Comparison of ENCODE assay signal across 25 mouse cellular contexts in the genomic region with DNA sequence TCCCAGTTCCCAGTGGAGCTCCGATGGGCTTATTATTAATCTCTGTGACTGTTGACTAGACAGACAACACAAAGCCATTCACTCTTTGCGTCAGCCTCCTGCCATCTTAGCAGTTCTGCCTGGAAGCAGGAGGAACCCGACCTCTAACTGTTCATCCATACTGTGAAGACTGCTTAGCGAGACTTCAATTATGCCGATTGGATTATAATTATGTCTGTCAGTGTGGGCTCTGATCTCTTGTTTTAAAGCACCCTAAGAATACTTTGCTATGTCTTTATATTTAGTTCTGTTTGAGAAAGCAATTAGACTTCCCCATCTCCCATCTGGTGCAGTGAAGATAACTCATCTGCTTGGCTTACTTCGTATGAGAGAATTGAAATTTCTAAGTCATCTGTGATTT. TPM values are rescaled to one million over a fixed set of nuclear protein-coding genes. Genes with fewer than 3 reads are reported as not detected.
DNase-seq lines count a peak whose midpoint lies in the region; ATAC-seq and TF ChIP-seq lines count a peak whose summit lies in the region.
"Had no signal": no experiment of that assay in that cellular context is flagged by ENCODE, and none has a peak within 500 bp of the region (broad histone marks: within the 10 kb centered on the region; RNA-seq: fewer than 3 reads in every experiment).

No protein-coding gene starts in this region.

- H3K4me1 ChIP-seq in forebrain, embryonic 14.5 days (ENCODE audit: control insufficient read depth, insufficient read depth, low read length) = peaks cover 4% of the 10 kb centered on the region
- peaks cover 17% of the 10 kb centered on the region for H3K4me1 ChIP-seq in forebrain, embryonic 12.5 days
- peaks cover 5% of the 10 kb centered on the region; the same call in 1 of the 2 replicates for H3K4me1 ChIP-seq in hindbrain, embryonic 16.5 days (ENCODE audit: control insufficient read depth, insufficient read depth, low read depth, low read length)
- peaks cover 17% of the 10 kb centered on the region for H3K4me1 ChIP-seq in hindbrain, embryonic 12.5 days
- H3K4me1 ChIP-seq in midbrain, embryonic 15.5 days = peaks cover 22% of the 10 kb centered on the region

- no peak for TF ChIP-seq CTCF in brain, embryonic 14.5 days (IDR thresholded peaks at IDR 0.05; ENCODE audit: borderline replicate concordance, extremely low read depth, insufficient read depth, insufficient read length)

- peak; percentile 31 for DNase-seq in forebrain, embryonic 14.5 days (ENCODE audit: low spot score)
- DNase-seq in brain, embryonic 14.5 days (ENCODE audit: low read depth) = peak; percentile 53
- no peak for DNase-seq in testis, postnatal 10 days (ENCODE audit: low spot score)
- DNase-seq in c-Kit-positive CD71-positive TER-119-positive erythroid progenitor cells, embryonic 14.5 days (ENCODE audit: low spot score) = no peak
- DNase-seq: adrenal gland, postnatal 25 days; cerebellum, adult 8-10 months; gastrocnemius, postnatal 14 days; heart, adult 2 months; heart, postnatal 4 days; layer of hippocampus, postnatal 36 days; liver; spleen, adult 18-20 months; thymus, adult 18-20 months; thymus, postnatal 4 days had no signal

- no peak overlapping the region for H3K9ac ChIP-seq in forebrain, embryonic 14.5 days (ENCODE audit: low read length)
- H3K9ac ChIP-seq in forebrain, embryonic 12.5 days = no peak overlapping the region
- H3K9ac ChIP-seq in hindbrain, embryonic 16.5 days (ENCODE audit: low read depth, low read length) = no peak overlapping the region
- H3K9ac ChIP-seq in hindbrain, embryonic 12.5 days = no peak overlapping the region
- H3K9ac ChIP-seq in midbrain, embryonic 15.5 days = no peak overlapping the region
- H3K9ac ChIP-seq: neural tube, embryonic 12.5 days had no signal

- H3K27me3 ChIP-seq in forebrain, embryonic 14.5 days (replicated peaks; ENCODE audit: control insufficient read depth, insufficient read depth, low read length) = no peaks in the 10 kb centered on the region
- no peaks in the 10 kb centered on the region for H3K27me3 ChIP-seq in forebrain, embryonic 12.5 days
- no peaks in the 10 kb centered on the region for H3K27me3 ChIP-seq in hindbrain, embryonic 16.5 days (replicated peaks; ENCODE audit: control insufficient read depth, insufficient read depth, low read length)
- H3K27me3 ChIP-seq in hindbrain, embryonic 12.5 days = no peaks in the 10 kb centered on the region
- no peaks in the 10 kb centered on the region for H3K27me3 ChIP-seq in midbrain, embryonic 15.5 days (replicated peaks)
- H3K27me3 ChIP-seq: neural tube, embryonic 12.5 days had no signal

- peaks cover 11% of the 10 kb centered on the region for H3K36me3 ChIP-seq in forebrain, embryonic 14.5 days (ENCODE audit: control insufficient read depth, insufficient read depth, low read length)
- peaks cover 17% of the 10 kb centered on the region for H3K36me3 ChIP-seq in forebrain, embryonic 12.5 days (replicated peaks)
- peaks cover 4% of the 10 kb centered on the region; the same call in 1 of the 2 replicates for H3K36me3 ChIP-seq in hindbrain, embryonic 16.5 days (ENCODE audit: control insufficient read depth, insufficient read depth, low read length)
- peaks cover 19% of the 10 kb centered on the region for H3K36me3 ChIP-seq in hindbrain, embryonic 12.5 days
- peaks cover 14% of the 10 kb centered on the region; the same call in 1 of the 2 replicates for H3K36me3 ChIP-seq in midbrain, embryonic 15.5 days (replicated peaks)
- H3K36me3 ChIP-seq: G1E had no signal

- no peak overlapping the region for H3K4me3 ChIP-seq in forebrain, embryonic 14.5 days (ENCODE audit: low read depth, low read length)
- no peak overlapping the region for H3K4me3 ChIP-seq in forebrain, embryonic 12.5 days (replicated peaks)
- no peak overlapping the region for H3K4me3 ChIP-seq in hindbrain, embryonic 16.5 days (ENCODE audit: low read length)
- no peak overlapping the region for H3K4me3 ChIP-seq in hindbrain, embryonic 12.5 days
- H3K4me3 ChIP-seq in midbrain, embryonic 15.5 days = no peak overlapping the region
- H3K4me3 ChIP-seq: embryonic facial prominence, embryonic 10.5 days; heart, adult 2 months; neural tube, embryonic 12.5 days had no signal

- no peak for TF ChIP-seq POLR2A in brain, embryonic 14.5 days (IDR thresholded peaks at IDR 0.05; ENCODE audit: borderline replicate concordance, extremely low read depth, insufficient read depth, insufficient read length, poor library complexity, severe bottlenecking)

- no peak overlapping the region for H3K27ac ChIP-seq in forebrain, embryonic 14.5 days (ENCODE audit: low read depth, low read length)
- H3K27ac ChIP-seq in forebrain, embryonic 12.5 days = no peak overlapping the region
- H3K27ac ChIP-seq in hindbrain, embryonic 16.5 days (ENCODE audit: low read depth, low read length) = 0 out of 2 replicates have a peak overlapping the region, but pooled peaks have one; percentile 20
- no peak overlapping the region for H3K27ac ChIP-seq in hindbrain, embryonic 12.5 days
- H3K27ac ChIP-seq in midbrain, embryonic 15.5 days = peak overlapping the region; percentile 47; the same call in 1 of the 2 replicates
- H3K27ac ChIP-seq: embryonic facial prominence, embryonic 10.5 days; heart, adult 2 months; kidney, postnatal 0 days; neural tube, embryonic 12.5 days had no signal

- H3K9me3 ChIP-seq in forebrain, embryonic 14.5 days (replicated peaks; ENCODE audit: control insufficient read depth, low read length) = no peaks in the 10 kb centered on the region
- no peaks in the 10 kb centered on the region for H3K9me3 ChIP-seq in forebrain, embryonic 12.5 days
- no peaks in the 10 kb centered on the region for H3K9me3 ChIP-seq in hindbrain, embryonic 16.5 days (ENCODE audit: control insufficient read depth, low read length)
- H3K9me3 ChIP-seq in hindbrain, embryonic 12.5 days (replicated peaks) = no peaks in the 10 kb centered on the region
- H3K9me3 ChIP-seq in midbrain, embryonic 15.5 days = no peaks in the 10 kb centered on the region
- H3K9me3 ChIP-seq: embryonic facial prominence, embryonic 10.5 days; G1E; neural tube, embryonic 12.5 days had no signal

- WGBS in forebrain, embryonic 14.5 days = 61% methylated on average over 6 of the region's 6 CpGs
- WGBS in forebrain, embryonic 12.5 days = 67% methylated on average over 6 of the region's 6 CpGs
- WGBS in hindbrain, embryonic 16.5 days = 48% methylated on average over 6 of the region's 6 CpGs
- WGBS in hindbrain, embryonic 12.5 days = 62% methylated on average over 6 of the region's 6 CpGs
- WGBS in midbrain, embryonic 15.5 days = 40% methylated on average over 6 of the region's 6 CpGs

- no peak for ATAC-seq in forebrain, embryonic 14.5 days
- ATAC-seq in forebrain, embryonic 12.5 days (ENCODE audit: low FRiP score) = no peak
- ATAC-seq in hindbrain, embryonic 16.5 days = no peak
- ATAC-seq in hindbrain, embryonic 12.5 days (ENCODE audit: low FRiP score) = no peak
- 0 out of 2 replicates have a peak, but pooled peaks have one; percentile 30 for ATAC-seq in midbrain, embryonic 15.5 days (replicated peaks)
- ATAC-seq: activated CD4-positive, CD25-positive, alpha-beta regulatory T cell, adult 4 months; lung, postnatal 0 days had no signal

- H3K4me2 ChIP-seq in forebrain, embryonic 14.5 days (ENCODE audit: low read length) = no peak overlapping the region
- no peak overlapping the region for H3K4me2 ChIP-seq in forebrain, embryonic 12.5 days
- no peak overlapping the region for H3K4me2 ChIP-seq in hindbrain, embryonic 16.5 days (ENCODE audit: low read length)
- no peak overlapping the region for H3K4me2 ChIP-seq in hindbrain, embryonic 12.5 days (replicated peaks)
- no peak overlapping the region for H3K4me2 ChIP-seq in midbrain, embryonic 15.5 days
- H3K4me2 ChIP-seq: neural tube, embryonic 12.5 days had no signal

RNA-seq across cellular contexts. Expression of a gene that starts 23.6 kb away (rescaled TPM):
- polyA plus RNA-seq in forebrain, embryonic 14.5 days (2014; fragmentation: Nextera tagmentation; extraction: Ambion mirVana) = 16.0 and 16.6 TPM in 2 replicates
- 23.3 and 30.8 TPM in 2 replicates for polyA plus RNA-seq in forebrain, embryonic 12.5 days (2016; fragmentation: Nextera tagmentation; extraction: Ambion mirVana)
- 9.4 and 11.6 TPM in 2 replicates for polyA plus RNA-seq in hindbrain, embryonic 16.5 days (2015; fragmentation: Nextera tagmentation; extraction: Ambion mirVana)
- polyA plus RNA-seq in hindbrain, embryonic 12.5 days (2016; fragmentation: Nextera tagmentation; extraction: Ambion mirVana) = 35.0 TPM in 2 replicates
- 74.2 and 79.2 TPM in 2 replicates for polyA plus RNA-seq in brain, embryonic 14.5 days (2012; rRNA removed)
- polyA plus RNA-seq in midbrain, embryonic 15.5 days (2015; fragmentation: Nextera tagmentation; extraction: Ambion mirVana) = 22.1 and 22.3 TPM in 2 replicates

RNA-seq across cellular contexts. Expression of a gene that starts 50.8 kb away (rescaled TPM):
- 295 and 324 TPM in 2 replicates for polyA plus RNA-seq in forebrain, embryonic 14.5 days (2014; fragmentation: Nextera tagmentation; extraction: Ambion mirVana)
- polyA plus RNA-seq in forebrain, embryonic 12.5 days (2016; fragmentation: Nextera tagmentation; extraction: Ambion mirVana) = 229 and 241 TPM in 2 replicates
- polyA plus RNA-seq in hindbrain, embryonic 16.5 days (2015; fragmentation: Nextera tagmentation; extraction: Ambion mirVana) = 235 and 246 TPM in 2 replicates
- polyA plus RNA-seq in hindbrain, embryonic 12.5 days (2016; fragmentation: Nextera tagmentation; extraction: Ambion mirVana) = 205 and 218 TPM in 2 replicates
- 135 and 166 TPM in 2 replicates for polyA plus RNA-seq in brain, embryonic 14.5 days (2012; rRNA removed)
- 224 and 234 TPM in 2 replicates for polyA plus RNA-seq in midbrain, embryonic 15.5 days (2015; fragmentation: Nextera tagmentation; extraction: Ambion mirVana)

RNA-seq across cellular contexts. Expression of a gene that starts 57.2 kb away (rescaled TPM):
- polyA plus RNA-seq in forebrain, embryonic 14.5 days (2014; fragmentation: Nextera tagmentation; extraction: Ambion mirVana) = not detected in 2 replicates
- 0.15 and 0.31 TPM in 2 replicates for polyA plus RNA-seq in forebrain, embryonic 12.5 days (2016; fragmentation: Nextera tagmentation; extraction: Ambion mirVana)
- polyA plus RNA-seq in hindbrain, embryonic 16.5 days (2015; fragmentation: Nextera tagmentation; extraction: Ambion mirVana) = 0.11 TPM in 1 of 2 replicates, not detected in the other
- not detected in 2 replicates for polyA plus RNA-seq in hindbrain, embryonic 12.5 days (2016; fragmentation: Nextera tagmentation; extraction: Ambion mirVana)
- polyA plus RNA-seq in brain, embryonic 14.5 days (2012; rRNA removed) = 0.10 and 0.12 TPM in 2 replicates
- not detected in 2 replicates for polyA plus RNA-seq in midbrain, embryonic 15.5 days (2015; fragmentation: Nextera tagmentation; extraction: Ambion mirVana)
- polyA plus RNA-seq: activated CD4-positive, CD25-positive, alpha-beta regulatory T cell, adult 4 months; G1E; intestine, postnatal 0 days; kidney, postnatal 0 days had no signal

Comparison
In these comparisons a context has a peak if more than half of its experiments do, and no peak if none do; other contexts are left out.
1. H3K27ac ChIP-seq: peak in hindbrain, embryonic 16.5 days (single experiment) and midbrain, embryonic 15.5 days (single experiment); none in forebrain, embryonic 14.5 days (single experiment), forebrain, embryonic 12.5 days (single experiment) and hindbrain, embryonic 12.5 days (single experiment).
2. DNase-seq: peak in forebrain, embryonic 14.5 days (single experiment) and brain, embryonic 14.5 days (single experiment); none in testis, postnatal 10 days (single experiment) and c-Kit-positive CD71-positive TER-119-positive erythroid progenitor cells, embryonic 14.5 days (single experiment).